Mouse (Mus musculus): ENCODE data around the gene Lhx1. TPM values are rescaled to one million over a fixed set of nuclear protein-coding genes. Genes with fewer than 3 reads are reported as not detected.

Gene Lhx1
- polyA plus RNA-seq, 1 experiment: not detected

- no peak overlapping the region for H3K4me3 ChIP-seq (replicated peaks; ENCODE audit: extremely low read depth, low read depth, low read length)
These were observed 13.3 kb downstream of the Lhx1 start for GRCm38 (mm10) chr11:84512031-84512430.

GRCm38 (mm10) chr11:84504296-84504695 lies 21.0 kb downstream of the Lhx1 start:
- DNase-seq: no peak
- no peak overlapping the region for H3K4me3 ChIP-seq (replicated peaks; ENCODE audit: extremely low read depth, low read depth, low read length)
- 100% methylated on average over 1 of the region's 1 CpGs for WGBS
- no peaks in the 10 kb centered on the region for H3K4me1 ChIP-seq (ENCODE audit: control insufficient read depth, insufficient read depth, low read length)
- no peak for TF ChIP-seq CTCF (IDR thresholded peaks at IDR 0.05; ENCODE audit: insufficient read depth, low read length)
- no peak for TF ChIP-seq POLR2A (IDR thresholded peaks at IDR 0.05; ENCODE audit: borderline replicate concordance, extremely low read depth, low read depth, low read length)

More at GRCm38 (mm10) chr11:84512031-84512430, 13.3 kb downstream of the Lhx1 start:
- TF ChIP-seq POLR2A (IDR thresholded peaks at IDR 0.05; ENCODE audit: borderline replicate concordance, extremely low read depth, low read depth, low read length): no peak
- no peak for TF ChIP-seq CTCF (IDR thresholded peaks at IDR 0.05; ENCODE audit: insufficient read depth, low read length)
- peaks cover 3% of the 10 kb centered on the region for H3K4me1 ChIP-seq (ENCODE audit: control insufficient read depth, insufficient read depth, low read length)
- no peak for DNase-seq
- WGBS: 64% methylated on average over 1 of the region's 1 CpGs

GRCm38 (mm10) chr11:84497944-84498343 lies 27.4 kb downstream of the Lhx1 start:
- no peak for DNase-seq
- H3K4me3 ChIP-seq (replicated peaks; ENCODE audit: extremely low read depth, low read depth, low read length): no peak overlapping the region
- 79% methylated on average over 2 of the region's 2 CpGs for WGBS
- H3K4me1 ChIP-seq (ENCODE audit: control insufficient read depth, insufficient read depth, low read length): no peaks in the 10 kb centered on the region
- TF ChIP-seq CTCF (IDR thresholded peaks at IDR 0.05; ENCODE audit: insufficient read depth, low read length) (0 out of 2 replicates have a peak, but pooled peaks have one; percentile 1), POLR2A (IDR thresholded peaks at IDR 0.05; ENCODE audit: borderline replicate concordance, extremely low read depth, low read depth, low read length) (no peak)

- no peak for DNase-seq
- Histone ChIP-seq H3K4me3 (replicated peaks; ENCODE audit: extremely low read depth, low read depth, low read length) (no peak overlapping the region), H3K4me1 (ENCODE audit: control insufficient read depth, insufficient read depth, low read length) (no peaks in the 10 kb centered on the region)
- TF ChIP-seq CTCF (IDR thresholded peaks at IDR 0.05; ENCODE audit: insufficient read depth, low read length): no peak
- no peak for TF ChIP-seq POLR2A (IDR thresholded peaks at IDR 0.05; ENCODE audit: borderline replicate concordance, extremely low read depth, low read depth, low read length)
These were observed 28.4 kb downstream of the Lhx1 start for GRCm38 (mm10) chr11:84496901-84497300.

DNA sequence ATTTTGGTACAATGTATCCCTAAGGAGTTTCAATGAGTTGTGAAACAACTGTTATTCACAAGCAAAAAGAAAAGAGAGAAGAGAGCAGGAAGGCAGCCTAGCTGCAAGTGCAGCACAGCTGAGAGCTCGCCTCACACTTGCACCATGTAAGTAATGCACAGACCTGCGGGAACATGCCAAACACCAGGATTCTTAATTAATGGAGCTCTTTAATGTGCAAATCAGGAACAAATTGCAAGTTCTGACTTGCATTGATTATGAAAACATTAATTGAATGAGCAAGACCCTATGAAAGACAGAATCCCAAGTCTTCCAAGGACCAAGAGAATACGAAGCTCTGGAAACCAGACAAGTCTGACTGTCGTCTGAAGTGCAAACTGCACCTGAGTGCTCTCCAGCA lies 29.6 kb downstream of the Lhx1 start:
- DNase-seq: no peak
- Histone ChIP-seq H3K4me1 (ENCODE audit: control insufficient read depth, insufficient read depth, low read length) (no peaks in the 10 kb centered on the region), H3K4me3 (replicated peaks; ENCODE audit: extremely low read depth, low read depth, low read length) (no peak overlapping the region)
- WGBS: 83% methylated on average over 4 of the region's 4 CpGs
- TF ChIP-seq CTCF (IDR thresholded peaks at IDR 0.05; ENCODE audit: insufficient read depth, low read length) (no peak), POLR2A (IDR thresholded peaks at IDR 0.05; ENCODE audit: borderline replicate concordance, extremely low read depth, low read depth, low read length) (no peak)

DNA sequence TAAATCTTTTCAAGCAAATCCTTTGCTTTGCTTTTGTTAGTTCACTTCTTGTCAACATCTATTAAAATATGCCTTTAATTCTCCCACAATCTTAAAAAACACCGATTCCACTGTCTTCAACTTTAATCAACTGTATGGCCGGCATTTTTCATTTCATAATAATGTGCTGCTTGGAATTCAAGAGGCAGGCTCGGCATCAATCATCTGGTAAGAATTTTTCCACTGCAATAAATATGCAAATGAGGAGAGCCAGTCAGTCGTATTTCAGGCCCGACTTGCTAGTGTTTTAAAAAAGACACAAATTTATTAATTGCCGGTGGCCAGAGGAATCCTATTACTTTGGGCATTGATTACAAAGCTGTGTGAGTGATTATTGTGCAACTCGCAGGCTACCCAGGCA lies 43.7 kb downstream of the Lhx1 start:
- no peak for DNase-seq
- WGBS: 65% methylated on average over 7 of the region's 7 CpGs

DNA sequence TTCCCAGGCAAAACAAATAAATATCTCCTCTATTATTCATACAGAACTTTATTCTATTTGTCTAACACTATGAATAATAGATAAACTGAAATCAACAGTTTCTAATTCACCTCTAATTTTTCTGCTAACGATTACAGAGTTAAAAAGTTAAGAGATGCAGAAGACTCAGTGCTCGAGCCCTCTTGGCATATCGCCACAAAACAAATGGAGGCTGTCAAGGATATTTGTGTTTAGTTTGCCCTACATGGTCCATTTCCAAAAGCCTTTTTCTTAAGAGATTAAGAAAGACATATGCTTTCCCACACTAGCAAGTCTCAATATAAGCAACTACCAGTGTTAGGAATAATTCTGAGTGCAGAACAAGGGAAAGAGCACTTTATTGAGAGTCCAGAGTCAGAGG lies 44.9 kb downstream of the Lhx1 start:
- TF ChIP-seq POLR2A (IDR thresholded peaks at IDR 0.05; ENCODE audit: borderline replicate concordance, extremely low read depth, low read depth, low read length) (no peak), CTCF (IDR thresholded peaks at IDR 0.05; ENCODE audit: insufficient read depth, low read length) (no peak)
- Histone ChIP-seq H3K4me1 (ENCODE audit: control insufficient read depth, insufficient read depth, low read length) (no peaks in the 10 kb centered on the region; the same call in 1 of the 2 replicates), H3K4me3 (replicated peaks; ENCODE audit: extremely low read depth, low read depth, low read length) (no peak overlapping the region)
- 42% methylated on average over 3 of the region's 3 CpGs for WGBS
- DNase-seq: no peak

More for the DNA sequence above, 43.7 kb downstream of the Lhx1 start:
- TF ChIP-seq POLR2A (IDR thresholded peaks at IDR 0.05; ENCODE audit: borderline replicate concordance, extremely low read depth, low read depth, low read length) (no peak), CTCF (IDR thresholded peaks at IDR 0.05; ENCODE audit: insufficient read depth, low read length) (no peak)
- Histone ChIP-seq H3K4me1 (ENCODE audit: control insufficient read depth, insufficient read depth, low read length) (no peaks in the 10 kb centered on the region; the same call in 1 of the 2 replicates), H3K4me3 (replicated peaks; ENCODE audit: extremely low read depth, low read depth, low read length) (no peak overlapping the region)

GRCm38 (mm10) chr11:84476641-84477040 lies 48.7 kb downstream of the Lhx1 start:
- Histone ChIP-seq H3K4me1 (ENCODE audit: control insufficient read depth, insufficient read depth, low read length) (no peaks in the 10 kb centered on the region; the same call in 1 of the 2 replicates), H3K4me3 (replicated peaks; ENCODE audit: extremely low read depth, low read depth, low read length) (no peak overlapping the region)
- WGBS: 86% methylated on average over 2 of the region's 2 CpGs
- TF ChIP-seq POLR2A (IDR thresholded peaks at IDR 0.05; ENCODE audit: borderline replicate concordance, extremely low read depth, low read depth, low read length): no peak
- no peak for TF ChIP-seq CTCF (IDR thresholded peaks at IDR 0.05; ENCODE audit: insufficient read depth, low read length)
- DNase-seq: no peak

DNA sequence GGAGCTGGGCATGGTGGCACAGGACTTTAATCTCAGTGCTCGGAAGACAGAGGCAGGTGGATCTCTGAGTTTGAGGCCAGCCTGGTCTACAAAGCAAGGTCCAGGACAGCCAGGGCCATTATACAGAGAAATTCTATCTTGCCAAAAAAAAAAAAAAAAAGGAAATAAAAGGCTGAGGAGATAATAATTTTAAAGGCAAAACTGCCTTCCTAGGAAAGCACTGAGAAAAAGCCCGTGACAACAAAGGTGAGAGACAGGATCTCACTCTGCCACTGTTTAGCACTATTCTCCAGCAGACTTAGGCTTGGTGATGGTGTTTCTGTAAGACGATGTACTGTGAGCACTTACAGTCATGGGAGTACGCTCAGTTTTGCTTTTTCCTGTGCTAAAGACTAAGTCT lies 49.3 kb downstream of the Lhx1 start:
- Histone ChIP-seq H3K4me3 (replicated peaks; ENCODE audit: extremely low read depth, low read depth, low read length) (no peak overlapping the region), H3K4me1 (ENCODE audit: control insufficient read depth, insufficient read depth, low read length) (no peaks in the 10 kb centered on the region; the same call in 1 of the 2 replicates)
- no peak for DNase-seq
- TF ChIP-seq CTCF (IDR thresholded peaks at IDR 0.05; ENCODE audit: insufficient read depth, low read length) (no peak), POLR2A (IDR thresholded peaks at IDR 0.05; ENCODE audit: borderline replicate concordance, extremely low read depth, low read depth, low read length) (no peak)
- 97% methylated on average over 4 of the region's 4 CpGs for WGBS

DNA sequence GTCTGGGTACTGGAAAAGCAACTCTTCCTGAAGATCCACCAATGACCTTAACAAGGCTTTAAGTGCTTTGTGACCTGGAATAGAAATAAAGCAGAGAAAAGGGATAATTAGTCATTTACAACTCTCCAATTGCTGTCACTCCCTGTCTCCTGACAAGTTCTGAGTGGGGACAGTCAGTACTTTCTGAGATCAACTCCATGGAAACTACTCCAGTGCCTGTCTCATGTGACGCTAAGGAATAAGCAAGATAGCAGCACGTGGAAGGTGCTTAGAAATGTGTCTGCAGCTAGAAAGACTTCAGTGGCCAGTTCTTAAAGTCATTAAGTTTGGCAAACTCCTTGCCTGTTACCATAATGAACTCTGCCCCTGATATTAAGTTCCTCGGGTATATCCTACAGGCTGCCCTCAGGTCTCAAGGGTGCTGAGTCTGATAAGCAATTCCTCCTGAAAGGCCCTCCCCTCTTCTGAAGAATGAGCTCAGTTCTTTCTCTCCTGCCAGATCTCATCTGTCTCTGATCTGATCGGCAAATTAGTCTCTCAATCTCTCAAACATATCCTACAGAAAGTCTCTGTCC lies 52.2 kb downstream of the Lhx1 start:
- no peak overlapping the region for H3K4me3 ChIP-seq (replicated peaks; ENCODE audit: extremely low read depth, low read depth, low read length)
- 66% methylated on average over 4 of the region's 4 CpGs for WGBS
- no peak for DNase-seq
- no peaks in the 10 kb centered on the region for H3K4me1 ChIP-seq (ENCODE audit: control insufficient read depth, insufficient read depth, low read length)
- TF ChIP-seq CTCF (IDR thresholded peaks at IDR 0.05; ENCODE audit: insufficient read depth, low read length) (no peak), POLR2A (IDR thresholded peaks at IDR 0.05; ENCODE audit: borderline replicate concordance, extremely low read depth, low read depth, low read length) (no peak)

Other genes with a start within 250 kb of the Lhx1 start
- 2.9 and 4.4 TPM in 2 replicates for gene Aatf, start 12.0 kb downstream of the Lhx1 start, polyA plus RNA-seq (2012; rRNA removed)

Data from lung, adult 2 months (tissue).